Mouse (Mus musculus) megakaryocyte, adult 5-6 weeks (primary cell): ENCODE data around the gene Rtp1. TPM values are rescaled to one million over a fixed set of nuclear protein-coding genes. Genes with fewer than 3 reads are reported as not detected.

Experiments
- ATAC-seq: 2 replicates; pipeline ENCODE4 v1.8.0; 2016; ENCODE audit warnings: mild to moderate bottlenecking, inconsistent platforms; ENCODE audit not compliant: poor library complexity, severe bottlenecking
- total RNA-seq, 2 experiments: library from RNA; stranded (forward) in 1 of 2; stranded (reverse) in 1 of 2; fragments of 153-499, 151-499 nt in 1 of 2; fragments of 221-1000, 200-1000 nt in 1 of 2; gene quantifications; 2 replicates each; pipeline versions ENCODE4 v1.2.3 to v1.2.4; 2015 to 2017

Gene Rtp1
- total RNA-seq, 2 experiments from 2014 or later: not detected

GRCm38 (mm10) chr16:23454376-23454775, 25.4 kb downstream of the Rtp1 start:
- no peak for ATAC-seq

- no peak for ATAC-seq
These were observed 27.6 kb downstream of the Rtp1 start for GRCm38 (mm10) chr16:23456534-23456933.

- ATAC-seq: no peak
These were observed 28.4 kb downstream of the Rtp1 start for GRCm38 (mm10) chr16:23457338-23457737.

- no peak for ATAC-seq
These were observed 30.1 kb downstream of the Rtp1 start for GRCm38 (mm10) chr16:23458906-23459588.

- ATAC-seq: no peak
These were observed 34.9 kb downstream of the Rtp1 start for GRCm38 (mm10) chr16:23463671-23464347.

- ATAC-seq: no peak
These were observed 42.6 kb downstream of the Rtp1 start for GRCm38 (mm10) chr16:23471551-23471950.

GRCm38 (mm10) chr16:23472046-23472445, 43.1 kb downstream of the Rtp1 start:
- ATAC-seq: no peak

GRCm38 (mm10) chr16:23475651-23476050, 46.7 kb downstream of the Rtp1 start:
- ATAC-seq: no peak

GRCm38 (mm10) chr16:23476598-23476997, 47.7 kb downstream of the Rtp1 start:
- ATAC-seq: no peak

- no peak for ATAC-seq
These were observed 51.1 kb downstream of the Rtp1 start for GRCm38 (mm10) chr16:23479872-23480603.

GRCm38 (mm10) chr16:23482218-23482617, 53.3 kb downstream of the Rtp1 start:
- ATAC-seq: no peak

- ATAC-seq: no peak
These were observed 53.9 kb downstream of the Rtp1 start for GRCm38 (mm10) chr16:23482846-23483245.

GRCm38 (mm10) chr16:23483292-23483691, 54.4 kb downstream of the Rtp1 start:
- no peak for ATAC-seq

Other genes with a start within 250 kb of the Rtp1 start
- 2.4 and 2.8 TPM in 2 replicates for gene St6gal1, start 204.4 kb upstream of the Rtp1 start, total RNA-seq (2015)
- gene St6gal1, start 204.4 kb upstream of the Rtp1 start, total RNA-seq (2017): 2.3 and 3.3 TPM in 2 replicates
- 31.7 and 42.7 TPM in 2 replicates for gene Rtp4, start 91.2 kb downstream of the Rtp1 start, total RNA-seq (2015)
- 25.1 and 25.3 TPM in 2 replicates for gene Rtp4, start 91.2 kb downstream of the Rtp1 start, total RNA-seq (2017)
- gene Masp1, start 91.7 kb downstream of the Rtp1 start, total RNA-seq (2015): not detected in 2 replicates
- not detected in 2 replicates for gene Masp1, start 91.7 kb downstream of the Rtp1 start, total RNA-seq (2017)